Mouse (Mus musculus): ENCODE measurements around the gene Sarm1. TPM values are rescaled to one million over a fixed set of nuclear protein-coding genes. Genes with fewer than 3 reads are reported as not detected.

Gene Sarm1
- total and polyA plus RNA-seq, 3 experiments, result 0.50 to 1.1 (median 0.55) TPM

DNA sequence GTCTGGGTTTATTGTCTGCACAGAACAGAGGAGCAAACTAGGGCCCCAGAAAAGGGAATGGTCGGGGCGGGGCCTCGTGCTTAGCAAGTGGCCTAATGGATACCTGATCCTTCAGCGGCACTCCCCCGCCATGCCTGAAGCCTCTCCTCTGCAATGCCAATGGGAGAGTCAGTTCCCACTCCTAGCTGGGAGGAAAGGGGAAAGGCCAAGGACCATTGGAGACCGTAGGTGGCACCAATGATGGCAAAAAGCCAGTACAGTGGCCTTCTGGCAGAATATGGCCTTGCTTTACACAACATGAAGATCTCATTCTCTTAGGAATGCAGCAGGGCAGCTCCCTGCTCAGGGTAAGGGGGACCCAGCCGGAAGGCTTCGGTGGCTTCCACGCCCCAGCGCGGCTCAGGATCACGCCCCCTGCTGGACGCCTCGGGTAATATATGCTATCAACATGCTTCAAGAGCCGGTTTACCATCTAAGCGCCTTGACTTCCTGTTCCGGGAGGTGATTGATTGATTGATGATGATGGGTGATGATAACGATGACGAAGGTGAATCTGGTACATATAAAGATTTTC is 61.7 kb downstream of the Sarm1 start (continued):
- TF ChIP-seq ETS1 (conservative IDR thresholded peaks at IDR 0.05; ENCODE audit: low read depth, low read length), result no peak
- TF ChIP-seq ELF1 (IDR thresholded peaks at IDR 0.05; ENCODE audit: low read depth, low read length), result peak; percentile 80
- peak; percentile 60 for TF ChIP-seq SMC3 (IDR thresholded peaks at IDR 0.05; ENCODE audit: low read depth, low read length)
- TF ChIP-seq CHD1 (IDR thresholded peaks at IDR 0.05; ENCODE audit: low read depth, low read length), result no peak
- TF ChIP-seq E2F4 (IDR thresholded peaks at IDR 0.05; ENCODE audit: insufficient replicate concordance, low read depth, low read length), result no peak
- TF ChIP-seq IRF4 (IDR thresholded peaks at IDR 0.05; ENCODE audit: low read depth, low read length), result no peak
- peak; percentile 24 for TF ChIP-seq RAD21 (IDR thresholded peaks at IDR 0.05; ENCODE audit: low read depth, low read length)
- no peak for TF ChIP-seq MAFK (IDR thresholded peaks at IDR 0.05; ENCODE audit: insufficient replicate concordance, low read length)
- no peak for TF ChIP-seq GABPA (IDR thresholded peaks at IDR 0.05; ENCODE audit: insufficient replicate concordance, low read depth, low read length)
- TF ChIP-seq JUND (conservative IDR thresholded peaks at IDR 0.05; ENCODE audit: low read depth, low read length), result no peak

DNA sequence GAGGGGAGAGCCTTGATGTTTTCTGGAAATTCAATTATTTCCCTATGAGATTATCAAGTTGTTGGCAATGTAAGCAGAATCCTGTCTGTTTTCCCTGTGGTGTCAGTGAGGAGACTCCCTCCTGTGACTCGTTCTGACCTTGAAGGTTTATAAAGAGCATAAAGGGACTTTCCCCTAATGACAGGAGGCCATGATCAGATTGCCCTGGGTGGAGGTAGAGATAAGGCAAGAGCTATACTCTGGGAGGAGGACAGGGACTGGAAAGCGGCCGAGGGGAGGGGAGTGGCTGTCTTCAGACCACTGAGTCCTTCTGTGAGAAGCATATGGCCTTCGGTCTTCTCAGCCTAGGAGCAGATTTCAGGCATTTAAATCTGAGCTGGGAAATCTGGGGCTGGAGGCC is 63.5 kb downstream of the Sarm1 start:
- Histone ChIP-seq H3K4me3 (replicated peaks in 1 of 3; ENCODE audit: low read depth in 2 of 3, low read length in 2 of 3, poor library complexity in 1 of 3) (no peak overlapping the region), H3K9me3 (replicated peaks; ENCODE audit: low read length) (no peaks in the 10 kb centered on the region), H3K79me2 (replicated peaks; ENCODE audit: control insufficient read depth, extremely low read depth, insufficient read depth, poor library complexity, severe bottlenecking) (no peaks in the 10 kb centered on the region), H3K27ac (ENCODE audit: insufficient read depth, low read depth) (no peak overlapping the region), H3K27me3 (replicated peaks) (peaks cover 10% of the 10 kb centered on the region), H3K4me2 (ENCODE audit: insufficient read depth, low read depth, poor library complexity, severe bottlenecking) (no peak overlapping the region), H3K36me3 (replicated peaks in 1 of 2; ENCODE audit: control insufficient read depth in 1 of 2, insufficient read depth in 1 of 2, low read length in 1 of 2) (no peaks in the 10 kb centered on the region), H3K9ac (ENCODE audit: insufficient read depth, low read depth) (no peak overlapping the region), H3K4me1 (ENCODE audit: control insufficient read depth in 1 of 2, insufficient read depth in 2 of 2) (peaks cover 16 to 29% of the 10 kb centered on the region in 2 experiments)
- peak; percentile 16 for DNase-seq (ENCODE audit: extremely low read depth)
- dilution Hi-C loops (cut with MboI; ENCODE audit: extremely low pct_ligation_motif_present, extremely low pct_unique_long_range_greater_than_20kb, low sequenced_read_pairs) (no loop called here), in situ Hi-C loops (cut with MboI; ENCODE audit: low pct_ligation_motif_present, low pct_unique_long_range_greater_than_20kb, low sequenced_read_pairs) (no loop called here)
- TF ChIP-seq EP300 (IDR thresholded peaks at IDR 0.05; ENCODE audit: low read length) (no peak), USF1 (IDR thresholded peaks at IDR 0.05; ENCODE audit: low read depth, low read length) (no peak), E2F4 (IDR thresholded peaks at IDR 0.05; ENCODE audit: insufficient replicate concordance, low read depth, low read length) (no peak), USF2 (conservative IDR thresholded peaks at IDR 0.05; ENCODE audit: low read depth, low read length) (no peak), CHD1 (IDR thresholded peaks at IDR 0.05; ENCODE audit: low read depth, low read length) (no peak), MAZ (IDR thresholded peaks at IDR 0.05; ENCODE audit: low read depth, low read length) (no peak), ELF1 (IDR thresholded peaks at IDR 0.05; ENCODE audit: low read depth, low read length) (no peak), JUN (IDR thresholded peaks at IDR 0.05; ENCODE audit: insufficient read depth, low read depth, low read length) (no peak), POLR2A (IDR thresholded peaks at IDR 0.05; ENCODE audit: low read depth, low read length) (no peak), MYC (IDR thresholded peaks at IDR 0.05; ENCODE audit: low read depth, low read length) (no peak), ZMIZ1 (IDR thresholded peaks at IDR 0.05; ENCODE audit: low read depth, low read length) (no peak), MXI1 (IDR thresholded peaks at IDR 0.05; ENCODE audit: low read depth, low read length) (no peak), CHD2 (IDR thresholded peaks at IDR 0.05; ENCODE audit: low read length) (no peak), RCOR1 (conservative IDR thresholded peaks at IDR 0.05; ENCODE audit: low read depth, low read length) (no peak), IRF4 (IDR thresholded peaks at IDR 0.05; ENCODE audit: low read depth, low read length) (no peak), NELFE (IDR thresholded peaks at IDR 0.05; ENCODE audit: low read depth, low read length) (no peak), TBP (conservative IDR thresholded peaks at IDR 0.05; ENCODE audit: low read depth, low read length) (no peak)

Data from CH12.LX (cell line).